27 mouse cellular contexts compared by ENCODE assay signal in genomic region chr9:45182521-45182920, GRCm38 (mm10). TPM values are rescaled to one million over a fixed set of nuclear protein-coding genes. Genes with fewer than 3 reads are reported as not detected.
DNase-seq lines count a peak whose midpoint lies in the region; ATAC-seq and TF ChIP-seq lines count a peak whose summit lies in the region.
"Had no signal": no experiment of that assay in that cellular context is flagged by ENCODE, and none has a peak within 500 bp of the region (broad histone marks: within the 10 kb centered on the region; RNA-seq: fewer than 3 reads in every experiment).

No protein-coding gene starts in this region.

- H3K4me1 ChIP-seq in forebrain, postnatal 0 days (ENCODE audit: insufficient read depth) = no peaks in the 10 kb centered on the region
- H3K4me1 ChIP-seq in forebrain, embryonic 13.5 days = no peaks in the 10 kb centered on the region
- peaks cover 4% of the 10 kb centered on the region; the same call in 1 of the 2 replicates for H3K4me1 ChIP-seq in kidney, adult 2 months (ENCODE audit: control insufficient read depth, insufficient read depth, low read length)
- peaks cover 73% of the 10 kb centered on the region for H3K4me1 ChIP-seq in thymus, adult 2 months (replicated peaks; ENCODE audit: control insufficient read depth, insufficient read depth, low read length)
- H3K4me1 ChIP-seq: heart, embryonic 12.5 days; intestine, embryonic 15.5 days; liver, embryonic 15.5 days; lung, embryonic 15.5 days; neural tube, embryonic 13.5 days had no signal

- no peaks in the 10 kb centered on the region for H3K9me3 ChIP-seq in forebrain, postnatal 0 days (ENCODE audit: low read length)
- H3K9me3 ChIP-seq in forebrain, embryonic 13.5 days (replicated peaks) = no peaks in the 10 kb centered on the region
- H3K9me3 ChIP-seq: heart, embryonic 12.5 days; hindbrain, embryonic 10.5 days; intestine, embryonic 15.5 days; liver, embryonic 15.5 days; lung, embryonic 15.5 days; neural tube, embryonic 13.5 days had no signal

- no peaks in the 10 kb centered on the region for H3K36me3 ChIP-seq in forebrain, postnatal 0 days (ENCODE audit: insufficient read depth)
- no peaks in the 10 kb centered on the region for H3K36me3 ChIP-seq in forebrain, embryonic 13.5 days (ENCODE audit: poor library complexity, severe bottlenecking)
- no peaks in the 10 kb centered on the region for H3K36me3 ChIP-seq in kidney, adult 2 months (ENCODE audit: control insufficient read depth, insufficient read depth, low read length)
- H3K36me3 ChIP-seq in thymus, adult 2 months (ENCODE audit: control insufficient read depth, insufficient read depth, low read length) = no peaks in the 10 kb centered on the region
- H3K36me3 ChIP-seq: heart, embryonic 12.5 days; hindbrain, embryonic 10.5 days; intestine, embryonic 15.5 days; liver, embryonic 15.5 days; lung, embryonic 15.5 days; neural tube, embryonic 13.5 days had no signal

- no peak overlapping the region for H3K4me2 ChIP-seq in forebrain, postnatal 0 days (ENCODE audit: low read depth)
- H3K4me2 ChIP-seq in forebrain, embryonic 13.5 days = no peak overlapping the region
- H3K4me2 ChIP-seq: heart, embryonic 12.5 days; intestine, embryonic 15.5 days; liver, embryonic 15.5 days; lung, embryonic 15.5 days; neural tube, embryonic 13.5 days had no signal

- TF ChIP-seq CTCF in forebrain, postnatal 0 days (IDR thresholded peaks at IDR 0.05; ENCODE audit: low read depth) = no peak
- no peak for TF ChIP-seq CTCF in kidney, adult 2 months (conservative IDR thresholded peaks at IDR 0.05; ENCODE audit: insufficient read depth, insufficient read length, low read depth, low read length)
- no peak for TF ChIP-seq CTCF in thymus, adult 2 months (IDR thresholded peaks at IDR 0.05; ENCODE audit: borderline replicate concordance, control insufficient read depth, extremely low read depth, insufficient read depth, low read length, poor library complexity)

- intact Hi-C loops in gastrocnemius, postnatal 14 days (cut with DNase I; ENCODE audit: low total_unique reads) = no loop called here

- no peak overlapping the region for H3K9ac ChIP-seq in forebrain, postnatal 0 days
- no peak overlapping the region for H3K9ac ChIP-seq in forebrain, embryonic 13.5 days
- H3K9ac ChIP-seq: heart, embryonic 12.5 days; intestine, embryonic 15.5 days; liver, embryonic 15.5 days; lung, embryonic 15.5 days; neural tube, embryonic 13.5 days had no signal

- no peak for TF ChIP-seq POLR2A in kidney, adult 2 months (IDR thresholded peaks at IDR 0.05; ENCODE audit: low read depth, low read length)
- no peak for TF ChIP-seq POLR2A in thymus, adult 2 months (IDR thresholded peaks at IDR 0.05; ENCODE audit: control insufficient read depth, extremely low read depth, insufficient read depth, low read length, poor library complexity)

- peak; percentile 3 for DNase-seq in forebrain, postnatal 0 days
- peak; percentile 48 for DNase-seq in kidney, adult 2 months
- no peak for DNase-seq in kidney, postnatal 4 days
- no peak for DNase-seq in thymus, adult 2 months
- no peak for DNase-seq in thymus, adult 18-20 months
- no peak for DNase-seq in gastrocnemius, postnatal 14 days
- DNase-seq: cerebellum, adult 8-10 months; heart, postnatal 10 days; lung, postnatal 36 days; midbrain, embryonic 14.5 days; retina, postnatal 1 day had no signal

- no peak for ATAC-seq in forebrain, postnatal 0 days
- no peak for ATAC-seq in forebrain, embryonic 13.5 days
- ATAC-seq: CD4-positive, CD25-positive, alpha-beta regulatory T cell, adult 4 months; forebrain, embryonic 16.5 days; hindbrain, embryonic 16.5 days had no signal

- H3K4me3 ChIP-seq in forebrain, postnatal 0 days (ENCODE audit: low read depth, low read length) = no peak overlapping the region
- no peak overlapping the region for H3K4me3 ChIP-seq in forebrain, embryonic 13.5 days
- H3K4me3 ChIP-seq in kidney, adult 2 months (ENCODE audit: insufficient read depth, low read depth, low read length) = no peak overlapping the region
- H3K4me3 ChIP-seq in thymus, adult 2 months (ENCODE audit: control insufficient read depth, insufficient read depth, low read length) = no peak overlapping the region
- H3K4me3 ChIP-seq: heart, embryonic 12.5 days; hindbrain, embryonic 10.5 days; intestine, embryonic 15.5 days; liver, embryonic 15.5 days; lung, embryonic 15.5 days; neural tube, embryonic 13.5 days had no signal

- no peak overlapping the region for H3K27ac ChIP-seq in forebrain, postnatal 0 days (ENCODE audit: low read depth, low read length)
- no peak overlapping the region for H3K27ac ChIP-seq in forebrain, embryonic 13.5 days
- H3K27ac ChIP-seq in kidney, adult 2 months (ENCODE audit: insufficient read depth, low read depth, low read length) = peak overlapping the region; percentile 69
- peak overlapping the region; percentile 83 for H3K27ac ChIP-seq in thymus, adult 2 months (ENCODE audit: control insufficient read depth, insufficient read depth, low read length)
- H3K27ac ChIP-seq: hindbrain, embryonic 10.5 days; intestine, embryonic 15.5 days; liver, embryonic 15.5 days; lung, embryonic 15.5 days; neural tube, embryonic 13.5 days had no signal

- H3K27me3 ChIP-seq in forebrain, postnatal 0 days (ENCODE audit: insufficient read depth, low read length) = no peaks in the 10 kb centered on the region
- no peaks in the 10 kb centered on the region for H3K27me3 ChIP-seq in forebrain, embryonic 13.5 days
- H3K27me3 ChIP-seq in kidney, adult 2 months (replicated peaks; ENCODE audit: control insufficient read depth, insufficient read depth, low read length) = no peaks in the 10 kb centered on the region
- H3K27me3 ChIP-seq in thymus, adult 2 months (ENCODE audit: control insufficient read depth, insufficient read depth, low read length) = no peaks in the 10 kb centered on the region
- H3K27me3 ChIP-seq: intestine, embryonic 15.5 days; liver, embryonic 15.5 days; lung, embryonic 15.5 days; neural tube, embryonic 13.5 days had no signal

- WGBS in forebrain, postnatal 0 days = 48% methylated on average over 3 of the region's 3 CpGs
- 63% methylated on average over 3 of the region's 3 CpGs for WGBS in forebrain, embryonic 13.5 days
- 27% methylated on average over 3 of the region's 3 CpGs for WGBS in kidney, adult 2 months
- 21% methylated on average over 3 of the region's 3 CpGs for WGBS in thymus, adult 2 months

RNA-seq across cellular contexts. Expression of gene BC049352, which starts 0.7 kb away (rescaled TPM):
- 0.38 TPM in 1 of 2 replicates, not detected in the other for total RNA-seq in forebrain, postnatal 0 days (2014; rRNA removed)
- 0.28 and 0.47 TPM in 2 replicates for polyA plus RNA-seq in forebrain, postnatal 0 days (2015; fragmentation: Nextera tagmentation; extraction: Ambion mirVana)
- polyA plus RNA-seq in forebrain, embryonic 13.5 days (2015; fragmentation: Nextera tagmentation; extraction: Ambion mirVana) = 0.10 TPM in 1 of 2 replicates, not detected in the other
- polyA plus RNA-seq in kidney, adult 2 months (2012; rRNA removed) = 2.7 and 2.9 TPM in 2 replicates
- polyA plus RNA-seq in thymus, adult 2 months (2012; rRNA removed) = 1.7 and 4.5 TPM in 2 replicates
- total RNA-seq in gastrocnemius, postnatal 14 days (2021) = under 1 TPM in 1 of 2 experiments, not detected in 1; 0.12 TPM
- total RNA-seq: adrenal gland, postnatal 14 days; granulocyte monocyte progenitor cell, adult 5-6 weeks; heart, postnatal 10 days had no signal
- polyA plus RNA-seq: brain, embryonic 14.5 days; heart, embryonic 12.5 days; hindbrain, embryonic 10.5 days; hindbrain, embryonic 16.5 days; limb, embryonic 14.5 days; lung, embryonic 15.5 days; midbrain, embryonic 14.5 days; neural tube, embryonic 13.5 days; stomach, embryonic 16.5 days had no signal

RNA-seq across cellular contexts. Expression of gene Tmprss4, which starts 21.4 kb away (rescaled TPM):
- not detected in 2 replicates for total RNA-seq in forebrain, postnatal 0 days (2014; rRNA removed)
- not detected in 2 replicates for polyA plus RNA-seq in forebrain, postnatal 0 days (2015; fragmentation: Nextera tagmentation; extraction: Ambion mirVana)
- not detected in 2 replicates for polyA plus RNA-seq in forebrain, embryonic 13.5 days (2015; fragmentation: Nextera tagmentation; extraction: Ambion mirVana)
- polyA plus RNA-seq in kidney, adult 2 months (2012; rRNA removed) = 1.2 and 1.5 TPM in 2 replicates
- polyA plus RNA-seq in thymus, adult 2 months (2012; rRNA removed) = 7.4 and 16.1 TPM in 2 replicates
- not detected for total RNA-seq in gastrocnemius, postnatal 14 days (2021)
- total RNA-seq: adrenal gland, postnatal 14 days; gastrocnemius, adult 18-20 months; granulocyte monocyte progenitor cell, adult 5-6 weeks; heart, postnatal 10 days had no signal
- polyA plus RNA-seq: brain, embryonic 14.5 days; CD4-positive, CD25-positive, alpha-beta regulatory T cell, adult 4 months; forebrain, embryonic 16.5 days; heart, embryonic 12.5 days; hindbrain, embryonic 10.5 days; hindbrain, embryonic 16.5 days; liver, embryonic 15.5 days; midbrain, embryonic 14.5 days; neural tube, embryonic 13.5 days had no signal

RNA-seq across cellular contexts. Expression of gene Scn4b, which starts 44.3 kb away (rescaled TPM):
- total RNA-seq in forebrain, postnatal 0 days (2014; rRNA removed) = 0.43 and 0.69 TPM in 2 replicates
- polyA plus RNA-seq in forebrain, postnatal 0 days (2015; fragmentation: Nextera tagmentation; extraction: Ambion mirVana) = 0.36 and 0.59 TPM in 2 replicates
- polyA plus RNA-seq in forebrain, embryonic 13.5 days (2015; fragmentation: Nextera tagmentation; extraction: Ambion mirVana) = 0.18 and 0.21 TPM in 2 replicates
- 13.3 and 13.8 TPM in 2 replicates for polyA plus RNA-seq in kidney, adult 2 months (2012; rRNA removed)
- 20.5 and 26.2 TPM in 2 replicates for polyA plus RNA-seq in thymus, adult 2 months (2012; rRNA removed)
- 100 to 1,000 TPM in 1 of 2 experiments, 10 to 100 TPM in 1; 99.1 to 115 TPM for total RNA-seq in gastrocnemius, postnatal 14 days (2021)
- total RNA-seq: granulocyte monocyte progenitor cell, adult 5-6 weeks had no signal

Comparison
In these comparisons a context has a peak if more than half of its experiments do, and no peak if none do; other contexts are left out.
1. DNase-seq: peak in forebrain, postnatal 0 days (single experiment) and kidney, adult 2 months (single experiment); none in kidney, postnatal 4 days (0 of 2), thymus, adult 2 months (single experiment), thymus, adult 18-20 months (0 of 2) and gastrocnemius, postnatal 14 days (single experiment).
2. H3K27ac ChIP-seq: peak in kidney, adult 2 months (single experiment) and thymus, adult 2 months (single experiment); none in forebrain, postnatal 0 days (single experiment) and forebrain, embryonic 13.5 days (single experiment).